Mouse (Mus musculus): ENCODE data around the gene Ccnd3.

DNA sequence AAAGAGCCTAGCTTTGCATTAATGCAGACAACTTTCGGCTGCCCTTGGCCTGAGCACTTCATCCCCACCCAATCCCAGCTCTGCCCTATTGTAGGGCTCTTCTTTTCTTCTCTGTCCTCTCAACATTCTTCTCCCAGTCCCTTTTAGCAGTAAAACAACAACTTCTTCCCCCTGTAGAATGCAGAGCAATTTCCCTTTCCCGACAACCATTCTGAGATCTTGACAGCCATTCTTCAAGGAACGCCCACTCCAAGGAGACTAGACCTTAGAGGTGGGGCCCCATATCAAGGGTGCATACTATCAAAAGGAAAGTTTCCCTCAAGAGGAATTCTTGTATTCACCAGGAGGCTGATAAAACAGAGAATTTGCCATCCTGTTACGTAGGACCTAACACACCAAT lies 144.1 kb downstream of the Ccnd3 start:
- no peak for TF ChIP-seq CTCF (IDR thresholded peaks at IDR 0.05; ENCODE audit: low read depth, low read length)
- TF ChIP-seq POLR2A (IDR thresholded peaks at IDR 0.05; ENCODE audit: insufficient read depth, low read length): no peak
- 0 out of 2 replicates have a peak, but pooled peaks have one; percentile 40 for TF ChIP-seq EP300 (IDR thresholded peaks at IDR 0.05; ENCODE audit: insufficient read depth, low read depth, low read length)
